Mouse (Mus musculus) c-Kit-positive CD71-positive TER-119-positive erythroid progenitor cells, embryonic 14.5 days (primary cell): ENCODE measurements at regions not wholly inside any gene's neighbourhood (a gene's known extent, or its start where the extent isn't known, plus 50 kb on each side); places are given as distances from the start of the nearest gene placed in this dataset.

Experiments used
- DNase-seq: peaks from one replicate; pipeline ENCODE4 v3.0.0-alpha.2; 2013; ENCODE audit warnings: low spot score

GRCm38 (mm10) chr10:100922976-100923375 lies 332.7 kb downstream of the 1700017N19Rik start:
- DNase-seq, result no peak

GRCm38 (mm10) chr10:100927086-100927485 lies 336.8 kb downstream of the 1700017N19Rik start:
- DNase-seq, result no peak

GRCm38 (mm10) chr10:100931739-100932138 lies 341.5 kb downstream of the 1700017N19Rik start:
- no peak for DNase-seq

DNA sequence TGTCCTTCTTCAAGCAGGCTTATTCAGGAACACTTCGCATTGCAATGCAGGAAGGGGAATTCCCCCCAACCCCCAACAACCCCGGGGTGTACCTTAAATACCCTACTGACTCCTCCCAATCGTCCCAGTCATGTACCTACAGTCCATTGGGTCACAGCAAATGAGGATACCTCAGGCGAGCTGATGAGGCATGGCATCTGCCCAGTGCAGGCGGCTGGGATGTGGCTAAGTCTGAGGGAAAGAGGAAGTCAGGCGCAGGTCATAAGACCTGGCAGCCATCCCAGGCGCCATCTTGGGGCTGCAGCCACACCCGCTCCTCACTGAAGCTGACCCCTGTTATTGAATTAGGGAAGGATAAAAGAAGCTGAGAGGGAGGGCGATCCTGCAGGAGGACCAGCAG lies 368.1 kb downstream of the 1700017N19Rik start:
- DNase-seq, result no peak

DNA sequence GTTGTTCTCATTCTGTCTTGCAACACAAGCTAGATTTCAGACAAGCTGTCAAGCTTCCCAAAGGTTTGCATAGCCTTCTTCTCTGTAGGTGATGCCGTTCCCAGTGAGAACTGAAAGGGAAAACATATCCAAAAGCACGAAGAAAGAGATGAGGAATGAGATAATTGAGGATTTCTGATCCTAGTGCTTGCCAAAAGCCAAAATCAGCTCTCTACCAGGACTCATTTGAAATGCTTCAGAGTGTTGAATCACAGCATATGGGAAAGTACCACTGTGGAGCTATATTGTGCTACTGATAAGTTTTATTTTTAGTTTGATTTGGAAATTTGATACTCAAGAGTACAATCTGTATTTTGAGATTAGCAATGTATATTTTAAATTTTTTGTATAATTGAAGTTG lies 413.2 kb downstream of the 1700017N19Rik start:
- DNase-seq, result no peak

DNA sequence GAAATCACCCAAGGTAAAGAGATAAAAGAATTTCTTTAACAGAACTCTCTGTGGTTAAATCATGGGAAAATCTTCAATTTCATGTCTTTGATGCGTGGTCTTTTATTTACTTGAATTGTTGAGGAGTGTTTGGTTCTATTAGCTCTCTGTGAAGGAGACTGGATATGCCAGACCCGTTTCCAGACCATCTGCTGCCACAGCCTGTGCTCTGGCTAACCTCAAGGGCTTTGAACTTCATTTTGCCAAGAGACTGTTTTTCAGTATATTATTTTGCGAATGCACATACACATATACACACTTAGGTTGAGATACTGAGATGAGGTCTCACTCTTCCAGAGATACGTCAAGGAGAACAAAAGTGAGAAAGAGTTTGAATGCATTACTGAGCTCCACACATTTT lies 414.4 kb downstream of the 1700017N19Rik start:
- no peak for DNase-seq

GRCm38 (mm10) chr10:101015416-101015815 lies 425.1 kb downstream of the 1700017N19Rik start:
- DNase-seq, result no peak

- no peak for DNase-seq
Measured at GRCm38 (mm10) chr10:101038630-101039029, 448.3 kb downstream of the 1700017N19Rik start.

GRCm38 (mm10) chr10:101039034-101039433 lies 448.8 kb downstream of the 1700017N19Rik start:
- no peak for DNase-seq
